Mouse (Mus musculus) monocyte, adult 2 months (primary cell): ENCODE data around the gene Pou2f2.
A peak's percentile ranks its signal among the peaks of the same experiment; 100 is the strongest.

Experiments used
- DNase-seq, 2 experiments: peaks; one replicate each; pipeline ENCODE4 v3.0.0; 2022; ENCODE audit warnings: low spot score in 2 of 2, low read depth in 1 of 2

The Pou2f2 gene

DNA sequence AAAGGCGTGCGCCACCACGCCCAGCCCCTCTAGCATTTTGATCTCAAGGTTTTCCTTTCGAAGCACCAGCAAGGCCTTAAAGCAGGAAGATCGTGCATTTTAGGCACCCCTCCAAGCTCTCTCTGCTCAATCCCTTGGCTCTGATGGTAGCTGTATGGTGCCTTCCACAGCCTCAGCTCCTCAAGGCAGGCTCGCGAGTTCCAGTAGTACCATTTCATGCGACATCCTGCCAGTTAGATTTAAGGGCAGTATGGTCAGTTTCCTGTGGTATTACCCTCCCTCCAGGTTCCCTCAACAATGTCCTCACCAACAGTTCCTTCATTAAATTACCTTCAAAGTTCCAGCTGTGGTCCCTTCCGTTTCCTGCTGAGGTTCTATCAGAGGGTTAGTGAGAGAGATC, 16.6 kb upstream of the Pou2f2 start:
- no peak for DNase-seq

DNA sequence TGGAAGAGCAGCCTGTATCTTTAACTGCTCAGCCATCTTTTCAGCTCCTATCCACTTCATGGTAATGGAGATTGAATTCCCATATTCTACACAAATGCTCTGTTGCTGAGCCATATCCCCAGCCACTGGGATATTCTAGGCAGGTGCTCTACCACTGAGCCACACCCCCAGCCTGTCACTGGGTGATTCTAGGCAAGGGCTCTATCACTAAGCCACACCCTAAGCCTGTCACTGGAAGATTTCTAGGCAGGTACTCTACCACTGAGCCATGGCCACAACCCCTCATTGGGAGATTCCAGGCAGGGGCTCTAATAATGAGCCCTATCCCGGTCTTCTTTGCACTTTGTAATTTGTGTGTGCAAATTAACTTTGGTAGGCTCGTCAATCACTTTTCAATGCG, 15.6 kb upstream of the Pou2f2 start:
- no peak for DNase-seq

DNA sequence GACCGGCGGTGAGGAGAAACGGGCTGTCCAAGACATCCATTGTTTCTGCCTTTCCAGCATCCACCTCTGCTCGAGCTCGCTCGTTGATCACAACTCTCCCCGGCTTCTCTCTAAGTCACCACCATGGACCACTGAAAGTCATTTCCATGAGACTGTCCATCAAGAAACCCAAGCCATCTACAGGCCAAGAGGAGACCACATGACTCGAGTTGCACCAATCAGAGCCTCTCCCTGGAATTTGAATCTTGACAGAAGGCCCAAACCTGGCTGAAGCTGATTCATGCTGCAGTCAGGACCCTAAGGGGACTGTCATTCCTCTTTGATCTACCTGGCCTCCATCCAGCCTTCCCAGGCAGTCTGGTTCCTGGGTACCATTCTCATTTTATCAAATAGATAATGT, 12.6 kb upstream of the Pou2f2 start:
- DNase-seq = no peak

DNA sequence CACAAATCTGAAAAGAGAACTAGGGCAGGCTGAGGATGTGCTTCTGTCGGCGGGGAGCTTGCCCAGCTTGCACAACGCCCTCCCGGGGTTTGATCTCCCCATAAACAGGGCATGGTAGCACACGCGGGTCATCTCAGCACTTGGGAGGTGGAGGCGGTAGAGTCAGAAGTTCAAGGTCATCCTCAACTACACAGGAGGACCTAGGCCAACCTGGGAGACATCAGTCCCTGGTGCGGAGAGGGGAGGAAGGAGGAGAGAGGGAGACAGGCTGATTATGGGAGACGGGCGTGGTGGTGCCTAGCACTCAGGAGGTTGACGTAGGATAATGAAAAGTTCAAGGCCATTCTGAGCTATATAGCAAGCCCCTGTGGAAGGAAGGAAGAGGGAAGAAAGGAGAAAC, 11.3 kb upstream of the Pou2f2 start:
- no peak for DNase-seq

DNA sequence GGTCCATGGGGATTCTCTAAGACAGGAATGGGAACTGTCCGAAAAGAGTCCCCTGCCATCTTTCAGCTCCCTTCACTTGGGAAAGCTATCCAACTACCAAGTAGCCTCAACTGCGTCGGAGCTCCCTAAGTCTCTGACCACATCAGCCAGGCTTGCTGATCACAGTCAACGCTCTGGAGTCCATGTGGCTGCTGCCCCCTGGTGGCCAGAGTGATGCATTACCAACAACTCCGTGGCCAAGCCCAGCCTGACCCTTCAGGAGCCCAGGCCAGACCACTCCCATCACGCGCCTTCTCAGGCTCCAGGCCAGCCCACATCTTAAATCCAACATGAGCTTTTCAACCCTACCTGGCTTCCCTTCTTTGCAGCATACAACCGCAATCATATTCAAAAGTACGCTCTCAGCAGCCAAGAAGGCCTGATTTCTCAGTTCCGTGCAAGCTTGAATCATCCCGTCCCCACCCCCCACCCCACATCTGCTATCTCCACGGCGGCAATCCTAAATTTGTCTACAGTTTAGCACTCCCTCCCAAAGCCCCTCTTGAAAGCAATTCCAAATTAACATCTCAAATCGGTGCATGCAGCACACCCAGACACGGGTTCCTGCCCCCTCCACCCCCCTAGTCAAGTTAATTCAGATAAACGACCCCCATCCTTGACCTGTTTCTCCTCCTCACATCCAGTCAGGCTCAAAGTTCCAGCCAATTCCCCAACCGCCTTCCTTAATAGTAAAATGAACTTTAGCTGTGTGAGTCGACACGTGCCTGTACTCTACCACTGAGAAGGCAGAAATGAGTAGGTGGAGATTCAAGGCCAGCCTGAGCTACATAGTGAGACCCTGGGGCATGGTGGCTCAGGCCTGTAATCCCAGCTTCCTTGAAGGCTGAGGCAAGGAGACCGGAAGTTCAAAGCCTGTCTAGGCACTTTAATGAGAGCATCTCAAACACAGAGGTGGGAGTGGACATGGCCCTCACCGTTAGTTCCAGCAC, 8.4 kb upstream of the Pou2f2 start:
- DNase-seq = peak; percentile 54 to 83

DNA sequence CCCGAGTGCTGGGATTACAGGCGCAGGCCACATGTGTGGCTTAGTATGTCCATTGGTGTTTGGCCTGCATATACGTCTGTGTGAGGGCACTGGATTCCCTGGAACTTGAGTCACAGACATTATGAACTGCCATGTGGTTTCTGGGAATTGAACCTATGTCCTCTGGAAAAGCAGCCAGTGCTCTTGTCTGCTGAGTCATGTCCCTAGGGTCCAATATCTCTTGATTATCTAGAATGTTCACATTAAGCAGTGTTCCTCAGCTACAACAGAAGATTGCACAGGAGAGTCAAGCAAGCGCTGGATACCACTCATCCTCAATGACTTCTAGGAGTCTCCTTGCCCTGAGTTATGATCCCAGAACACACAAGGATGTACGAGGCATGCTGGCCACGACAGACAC, 4.6 kb upstream of the Pou2f2 start:
- DNase-seq = no peak

DNA sequence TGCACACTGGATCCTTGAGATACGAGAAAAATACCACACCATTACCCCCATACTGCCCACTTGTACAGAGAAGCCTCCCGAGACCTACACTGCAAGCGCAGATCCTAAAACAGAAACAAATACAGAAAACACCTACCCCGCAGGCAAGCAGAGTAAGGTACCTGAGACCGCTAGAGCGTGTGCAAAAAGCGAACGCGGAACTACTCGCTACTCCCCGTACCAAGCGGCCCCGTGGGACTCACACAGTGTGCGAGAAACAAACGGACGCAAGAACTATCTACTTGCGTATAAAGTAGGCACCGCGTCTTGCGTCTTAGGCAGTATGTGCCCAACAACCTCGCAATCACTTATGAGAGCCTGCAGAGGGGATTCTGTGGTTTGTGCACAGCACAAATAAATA, 2.3 kb upstream of the Pou2f2 start:
- no peak for DNase-seq

DNA sequence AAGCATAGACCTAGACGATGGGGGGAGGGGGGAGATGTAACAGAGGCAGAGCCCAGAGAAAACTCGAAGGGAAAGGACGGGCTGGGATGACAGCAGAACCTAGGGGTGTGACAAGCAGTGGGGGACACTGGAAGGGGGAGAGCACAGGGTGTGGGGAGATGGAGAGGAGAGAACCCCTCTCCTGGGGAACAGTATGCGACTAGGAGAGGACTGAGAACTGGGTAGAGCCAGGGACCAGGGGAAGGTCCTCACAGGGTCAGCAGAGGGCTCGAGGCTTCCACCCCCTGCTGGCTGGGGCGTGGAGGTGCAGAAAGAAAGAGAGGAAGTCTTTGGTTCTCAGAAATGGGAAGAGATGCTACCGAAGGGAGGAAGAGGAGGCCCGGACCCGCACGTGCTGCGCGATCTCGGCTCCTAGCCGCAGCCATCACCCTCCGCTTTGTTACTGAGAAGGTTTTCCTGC, 1.8 kb upstream of the Pou2f2 start:
- DNase-seq = peak; percentile 35 to 59

DNA sequence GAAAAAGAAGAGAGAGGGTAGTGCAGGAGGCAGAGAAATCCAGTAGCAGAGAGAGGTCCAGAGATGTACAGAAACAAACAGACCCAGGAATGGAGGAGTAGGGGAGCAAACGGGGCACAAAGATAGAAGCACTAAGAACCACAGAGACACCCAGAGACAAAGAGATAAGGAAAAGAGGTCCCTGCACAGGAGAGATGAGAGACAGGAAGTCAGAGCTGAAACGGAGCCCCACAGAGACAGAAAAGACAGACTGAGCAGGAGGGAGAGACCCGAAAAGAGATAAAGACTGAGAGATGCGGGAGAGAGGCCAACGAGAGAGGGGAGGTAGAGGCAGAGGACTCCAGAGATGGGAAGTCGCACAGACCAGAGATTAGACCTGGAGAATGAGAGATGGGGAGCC, 986 bp upstream of the Pou2f2 start:
- no peak for DNase-seq

DNA sequence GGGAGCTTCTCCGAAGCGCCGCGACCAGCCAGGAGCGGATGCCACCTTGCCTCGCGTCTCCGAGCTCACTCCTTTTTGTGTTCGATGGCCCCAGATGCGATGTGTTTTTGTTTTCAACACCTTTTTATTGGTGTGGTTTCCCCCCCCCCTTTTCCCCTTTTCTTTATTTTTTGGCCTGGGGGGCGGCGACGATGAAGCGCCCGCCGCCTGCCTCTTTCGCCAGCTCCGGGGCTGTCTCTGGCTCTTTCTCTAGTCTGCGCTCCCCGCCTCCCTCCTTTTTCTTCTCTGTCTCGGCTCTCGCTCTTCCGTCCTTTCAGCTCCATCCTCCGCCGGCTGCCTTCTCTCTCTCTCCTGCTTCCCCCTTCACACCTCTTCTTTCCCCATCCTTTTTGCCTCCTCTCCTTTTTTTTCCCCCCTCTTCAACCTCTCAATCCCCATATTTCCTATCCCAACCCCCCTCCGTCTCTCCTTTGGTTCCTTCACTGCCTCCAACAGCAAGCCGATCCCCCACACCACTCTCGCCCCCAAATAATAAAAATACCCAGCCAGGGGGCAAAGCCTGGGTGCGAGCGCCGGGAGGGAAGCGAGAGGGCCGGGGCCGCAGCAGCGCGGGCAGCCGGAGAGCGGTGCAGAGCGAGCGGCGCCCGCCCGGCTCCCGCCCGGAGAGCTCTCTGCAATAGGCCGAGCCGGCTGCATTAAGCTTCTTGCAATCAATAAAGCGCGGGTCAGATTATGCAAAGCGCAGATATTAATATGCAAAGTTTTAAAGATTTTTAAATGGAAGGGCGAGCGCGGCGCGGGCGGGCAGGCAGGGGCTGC, 530 bp downstream of the Pou2f2 start:
- no peak for DNase-seq

DNA sequence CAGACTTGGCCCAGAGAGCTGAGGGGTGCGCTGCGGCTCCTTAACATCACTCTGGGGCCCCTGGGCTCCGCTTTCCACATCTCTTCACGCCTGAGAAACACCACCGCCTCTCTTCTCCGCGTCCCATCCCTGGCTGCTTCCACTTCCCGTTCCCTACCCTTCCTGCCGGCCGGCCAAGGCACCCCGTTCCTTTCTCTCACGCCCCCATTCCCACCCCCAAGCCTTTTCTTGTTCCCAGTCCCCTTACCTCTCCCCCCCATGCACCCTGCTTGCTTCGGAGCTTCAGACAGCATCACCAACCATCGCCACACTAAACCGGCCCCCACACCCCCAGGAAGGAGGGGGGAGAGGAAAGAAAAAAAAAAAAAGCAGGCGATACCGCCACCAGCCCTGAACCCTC, 1.2 kb downstream of the Pou2f2 start:
- DNase-seq = no peak

DNA sequence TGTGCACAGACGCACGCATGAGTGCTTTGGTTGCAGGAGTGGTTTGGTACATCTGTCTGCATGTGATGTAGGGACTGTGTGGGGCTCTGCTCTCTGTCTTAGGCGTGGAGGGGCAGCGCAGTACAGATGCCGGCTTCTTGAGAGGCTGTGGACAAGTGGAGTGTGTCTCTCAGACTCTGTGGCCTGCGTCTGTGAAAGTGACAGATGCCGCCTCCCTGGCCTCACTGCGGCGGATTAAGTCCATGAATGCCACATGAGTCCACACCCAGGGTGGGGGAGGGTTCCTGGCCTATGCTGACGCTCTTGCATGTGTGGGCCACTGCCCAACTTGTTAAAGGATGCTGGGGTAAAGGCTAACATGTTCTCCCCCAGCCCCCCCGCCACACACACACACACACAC, 5.2 kb downstream of the Pou2f2 start:
- no peak for DNase-seq

DNA sequence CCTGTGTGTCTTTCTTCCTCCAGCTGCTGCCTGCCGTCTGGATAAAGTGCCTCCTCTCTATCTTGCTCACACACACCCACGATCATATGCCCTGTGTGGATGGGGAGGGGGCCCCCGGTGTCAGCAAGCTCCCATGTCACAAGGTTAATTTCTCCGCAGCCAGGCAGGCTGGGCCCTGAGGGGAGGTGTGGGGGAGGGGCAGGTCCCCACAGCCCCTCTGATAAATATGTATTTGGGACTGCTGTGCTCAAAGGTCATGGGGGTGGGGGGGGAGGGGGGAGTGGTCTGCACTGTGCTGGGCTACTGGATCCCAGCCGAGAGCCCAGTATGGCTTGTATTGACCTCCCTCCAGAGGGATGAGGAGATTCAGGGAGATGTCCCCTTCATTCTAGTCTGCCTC, 6.9 kb downstream of the Pou2f2 start:
- no peak for DNase-seq

DNA sequence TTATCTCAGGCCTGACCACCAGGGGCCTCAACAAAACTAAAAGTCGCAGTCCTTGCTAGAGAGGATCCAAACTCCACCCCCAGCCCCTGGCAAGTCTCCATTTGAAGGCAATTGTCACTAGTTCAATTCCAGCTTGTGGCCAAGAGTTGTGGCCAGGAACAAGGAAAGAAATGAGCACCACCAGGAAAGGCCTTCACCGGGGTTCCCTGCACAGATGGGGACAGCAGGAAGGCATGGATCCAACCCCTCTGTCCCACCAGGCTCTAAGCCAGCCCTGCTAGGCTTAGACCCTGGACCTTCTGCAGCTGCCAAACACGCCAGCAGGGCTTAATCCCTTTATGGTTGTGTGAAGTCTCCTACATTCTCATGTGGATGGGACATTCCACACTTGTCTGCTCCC, 8.9 kb downstream of the Pou2f2 start:
- DNase-seq = no peak

DNA sequence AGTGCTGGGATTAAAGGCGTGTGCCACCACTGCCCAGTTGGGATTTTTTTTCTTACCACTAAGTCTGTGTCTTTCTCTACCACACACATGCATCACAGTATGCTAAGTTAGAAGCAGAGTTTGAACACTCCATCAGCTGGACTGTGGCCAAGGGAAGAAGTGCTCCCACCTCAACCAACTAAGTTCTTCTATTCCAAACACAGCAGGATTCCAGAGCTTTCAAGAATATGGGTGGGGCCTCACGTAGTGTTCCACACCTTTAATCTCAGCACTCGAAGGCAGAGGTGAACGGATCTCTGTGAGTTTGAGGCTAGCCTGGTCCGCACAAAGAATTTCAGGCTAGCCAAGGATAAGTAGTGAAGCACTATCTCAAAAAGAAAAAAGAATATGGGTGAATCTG, 13.4 kb downstream of the Pou2f2 start:
- no peak for DNase-seq

DNA sequence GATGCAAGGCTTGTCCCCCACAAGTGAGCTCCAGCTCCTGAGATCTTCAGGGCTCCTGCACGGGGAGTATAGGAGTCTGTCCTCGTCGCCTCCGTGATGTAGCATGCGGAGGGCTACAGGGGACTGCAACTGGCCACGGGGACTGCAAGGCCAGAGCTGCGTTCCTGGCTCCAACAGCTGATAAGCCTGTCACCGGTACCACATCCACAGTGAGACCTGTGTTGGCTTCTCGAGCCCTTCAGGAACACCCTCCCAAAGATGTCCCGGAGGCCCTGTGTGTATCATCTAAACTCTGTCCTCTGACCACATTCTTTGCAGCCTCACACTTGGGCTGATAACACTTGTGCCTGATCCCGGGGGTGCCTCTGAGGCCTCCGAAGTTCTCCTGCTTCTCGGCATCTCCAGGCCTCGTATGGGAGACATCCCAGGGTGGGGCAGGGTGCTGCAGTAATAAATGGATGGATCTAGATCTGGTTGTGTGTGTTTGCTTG, 23.3 kb downstream of the Pou2f2 start:
- no peak for DNase-seq

DNA sequence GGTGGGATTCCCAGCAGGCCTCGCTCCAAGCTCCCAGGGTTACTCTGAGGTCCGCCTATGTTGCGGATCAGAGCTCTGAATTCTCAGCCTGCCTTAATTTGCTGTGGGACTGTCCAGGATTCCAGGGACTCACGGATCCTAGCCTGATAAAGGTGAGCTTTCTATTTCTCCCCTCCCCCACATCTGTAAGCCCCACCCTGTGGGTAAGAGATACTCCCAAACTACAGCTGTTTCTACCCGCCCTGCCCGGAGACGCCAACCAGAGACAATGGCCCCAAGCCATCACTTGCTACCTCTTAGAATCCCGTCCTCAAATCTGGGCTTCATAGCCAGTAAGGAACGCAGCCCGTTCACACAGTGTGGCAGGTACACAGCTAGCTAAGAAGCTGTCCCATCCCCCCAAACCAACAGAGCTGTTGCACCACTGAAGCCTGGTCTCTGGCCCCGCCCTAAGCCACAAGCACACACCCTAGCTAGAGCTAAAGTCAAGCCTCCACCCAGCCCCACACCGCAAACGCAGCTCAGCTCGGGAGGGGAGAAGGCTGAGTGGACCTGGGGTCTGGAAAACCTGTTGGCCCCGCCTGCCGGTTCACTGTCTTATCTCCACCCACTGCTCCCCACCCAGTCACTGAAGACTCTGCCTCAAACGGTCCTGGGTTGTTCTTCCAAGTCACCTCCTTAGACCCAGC, 23.9 kb downstream of the Pou2f2 start:
- peak; percentile 24 to 29 for DNase-seq

DNA sequence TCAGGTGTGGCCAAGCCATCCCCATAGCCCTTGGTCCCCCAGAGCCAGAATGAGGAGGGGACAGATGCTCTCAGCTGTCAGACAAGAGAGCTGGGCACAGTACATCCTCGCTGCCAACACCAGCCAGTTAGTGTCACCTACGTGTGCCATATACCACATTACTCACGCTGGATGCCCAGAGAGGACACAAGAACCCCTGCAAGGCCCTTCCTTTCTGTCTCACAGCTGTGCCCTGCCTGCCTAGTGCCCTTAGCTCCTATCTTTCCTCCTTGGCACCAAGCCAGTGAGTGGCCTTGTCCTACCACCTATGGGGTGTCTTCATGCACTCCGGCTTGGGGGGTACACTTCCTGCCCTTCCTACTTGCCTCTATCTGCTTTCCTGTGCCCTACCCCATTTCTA, 24.9 kb downstream of the Pou2f2 start:
- no peak for DNase-seq

DNA sequence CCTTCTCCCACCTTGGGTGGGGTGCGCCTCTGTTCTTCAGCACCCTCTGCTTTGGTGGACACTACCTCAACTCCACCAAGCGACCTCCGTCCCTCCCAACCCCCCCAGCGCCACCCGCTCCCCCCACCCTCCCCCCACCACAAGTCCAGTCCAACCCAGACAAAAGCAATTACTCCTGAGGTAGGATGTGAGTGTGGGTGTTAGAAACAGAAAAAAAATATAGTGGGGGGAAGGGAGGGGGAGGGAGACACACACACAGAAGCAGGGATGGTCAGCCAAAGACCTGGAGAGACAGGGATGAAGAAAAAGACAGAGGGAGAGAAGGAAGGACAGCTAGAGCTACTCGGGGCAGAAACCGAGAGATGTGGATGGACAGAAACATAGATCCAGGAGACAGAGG, 25.7 kb downstream of the Pou2f2 start:
- no peak for DNase-seq

DNA sequence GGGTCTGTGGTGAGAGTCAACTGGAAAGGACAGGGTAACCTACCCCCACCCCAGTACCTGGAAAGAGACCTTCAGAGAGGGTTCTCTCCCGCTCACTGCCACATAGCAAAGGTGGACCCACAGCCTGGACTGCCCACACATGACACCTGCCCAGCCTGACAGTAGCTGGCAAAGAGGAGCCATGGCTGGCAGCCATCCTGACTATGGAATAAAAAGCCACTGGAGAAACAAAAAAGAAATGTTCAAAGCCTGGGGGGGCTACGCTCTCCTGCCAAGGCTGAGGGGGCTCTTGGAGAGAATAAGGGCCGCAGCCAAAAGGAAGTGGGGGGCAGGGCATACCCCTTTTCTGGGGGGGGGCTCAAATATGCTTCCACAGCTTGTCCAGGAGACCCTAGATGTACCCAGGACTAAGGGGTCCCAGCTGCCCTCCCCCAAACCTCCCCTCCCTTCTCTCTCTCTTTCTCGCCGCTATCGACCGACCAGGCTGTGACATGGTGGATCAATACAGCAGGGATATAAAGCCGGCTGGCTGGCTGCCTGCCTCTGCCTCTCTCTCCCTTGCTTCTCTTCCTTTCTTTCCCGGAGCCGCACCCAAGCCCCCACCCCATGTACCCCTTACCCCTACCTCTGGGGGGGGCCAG, 27.5 kb downstream of the Pou2f2 start:
- DNase-seq = no peak

DNA sequence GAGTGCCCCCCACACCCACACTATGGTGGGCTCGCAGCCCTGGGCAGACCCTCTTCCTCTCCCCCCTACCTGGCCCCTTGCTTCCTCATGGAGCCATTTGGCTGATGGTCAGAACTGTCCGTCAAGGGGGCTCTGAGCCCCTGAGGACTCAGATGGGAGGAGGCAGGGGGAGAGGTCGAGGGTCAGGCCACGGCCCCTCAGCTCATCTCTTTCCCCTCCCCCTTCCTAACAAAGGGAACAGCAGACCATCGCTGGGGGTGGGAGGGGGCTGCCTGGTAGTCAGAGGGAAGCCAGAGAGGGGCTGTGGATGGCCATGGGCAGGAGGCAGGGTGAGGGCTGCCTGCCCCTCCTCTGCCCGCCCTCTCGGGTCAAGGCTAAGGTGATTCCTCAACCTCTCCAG, 28.5 kb downstream of the Pou2f2 start:
- DNase-seq = no peak
